Mouse (Mus musculus) testis, adult 2 months (tissue): Measurements from ENCODE around the gene Kif4.
A peak's percentile ranks its signal among the peaks of the same experiment; 100 is the strongest.

Source experiments
- CTCF ChIP-seq: fragments of 200-500 bp; IDR thresholded peaks from 2 replicates; pipeline ENCODE4 v1.5.1; 2012; ENCODE audit warnings: low read depth, mild to moderate bottlenecking, inconsistent platforms, low read length, moderate library complexity; ENCODE audit not compliant: control insufficient read depth, insufficient read depth, insufficient replicate concordance
- POLR2A ChIP-seq: fragments of 200-500 bp; IDR thresholded peaks from 2 replicates; pipeline ENCODE4 v1.6.1; 2012; ENCODE audit warnings: low read depth, mild to moderate bottlenecking, inconsistent platforms, low read length, moderate library complexity; ENCODE audit not compliant: control insufficient read depth

GRCm38 (mm10) chrX:100774341-100774811, 148.8 kb downstream of the Kif4 start:
- no peak for TF ChIP-seq POLR2A
- TF ChIP-seq CTCF = peak; percentile 36; the same call in 1 of the 2 replicates
